Mouse (Mus musculus) lung, postnatal 10 days (tissue): ENCODE measurements around the gene Vipas39.

Source experiments
- DNase-seq: peaks from one replicate; pipeline ENCODE4 v3.0.0; 2021

Gene Vipas39

DNA sequence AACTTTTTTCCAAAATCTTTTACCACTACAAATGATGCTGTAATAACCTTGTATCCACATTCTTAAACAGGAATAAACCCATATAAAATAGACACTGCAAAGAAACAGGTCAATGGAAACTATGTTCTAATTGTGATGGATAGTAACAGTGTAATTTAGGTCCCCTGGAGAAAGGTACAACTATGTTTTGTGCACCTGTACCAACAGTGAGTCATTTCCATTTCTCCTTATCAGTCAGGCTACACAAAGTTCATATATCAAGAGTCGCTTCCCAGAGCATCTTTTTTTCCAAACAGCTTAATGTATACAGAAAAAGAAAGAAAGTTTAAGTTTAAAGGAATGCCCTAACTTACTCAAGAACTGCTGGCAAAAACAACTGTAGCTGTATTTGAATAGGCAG lies 71.0 kb downstream of the Vipas39 start:
- DNase-seq = no peak

- DNase-seq = no peak
Observed at GRCm38 (mm10) chr12:87193008-87193407, 73.0 kb downstream of the Vipas39 start.
